Mouse (Mus musculus): ENCODE measurements around the gene Supv3l1. TPM values are rescaled to one million over a fixed set of nuclear protein-coding genes. Genes with fewer than 3 reads are reported as not detected.
"Not testable (repeated sequence)": the region's sequence is repeated elsewhere in the genome, so short reads cannot be mapped to it uniquely, and the experiment has no call there.

The Supv3l1 gene
- polyA plus RNA-seq (2014; fragmentation: Nextera tagmentation; extraction: Ambion mirVana) = 31.9 and 32.5 TPM in 2 replicates

- Histone ChIP-seq H3K4me3 (ENCODE audit: low read depth, low read length) (peak within 1 kb of the TSS; percentile 90), H3K4me1 (ENCODE audit: control insufficient read depth, insufficient read depth, low read length) (peaks cover 12% of the 10 kb centered on the region), H3K36me3 (ENCODE audit: control insufficient read depth, insufficient read depth, low read length) (peaks cover 7% of the 10 kb centered on the region), H3K4me2 (peak within 1 kb of the TSS; percentile 58), H3K9ac (ENCODE audit: low read depth, low read length) (peak within 1 kb of the TSS; percentile 95), H3K9me3 (replicated peaks; ENCODE audit: control insufficient read depth, low read length) (no peaks in the 10 kb centered on the region), H3K27me3 (ENCODE audit: control insufficient read depth, insufficient read depth, low read length) (no peaks in the 10 kb centered on the region), H3K27ac (ENCODE audit: low read depth, low read length) (peak within 1 kb of the TSS; percentile 81)
- WGBS (ENCODE audit: insufficient replicate concordance) = under 1% methylated on average over 73 of the region's 73 CpGs
- ATAC-seq (replicated peaks; ENCODE audit: insufficient number of reproducible peaks, low FRiP score, low TSS enrichment) = peak; percentile 82
Measured at GRCm38 (mm10) chr10:62449364-62450279, at the start of gene Supv3l1, which contains the start of gene 4930507D05Rik. Gene Supv3l1 (minus strand): TSS chr10:62449738. Gene 4930507D05Rik (plus strand): TSS chr10:62449489.

GRCm38 (mm10) chr10:62491681-62492080, 42.1 kb upstream of the Supv3l1 start:
- WGBS (ENCODE audit: insufficient replicate concordance) = 79% methylated on average over 3 of the region's 3 CpGs
- not testable (repeated sequence) for H3K27me3 ChIP-seq (ENCODE audit: control insufficient read depth, insufficient read depth, low read length); H3K9me3 ChIP-seq (replicated peaks; ENCODE audit: control insufficient read depth, low read length); H3K4me2 ChIP-seq; H3K4me1 ChIP-seq (ENCODE audit: control insufficient read depth, insufficient read depth, low read length); H3K4me3 ChIP-seq (ENCODE audit: low read depth, low read length); ATAC-seq (replicated peaks; ENCODE audit: insufficient number of reproducible peaks, low FRiP score, low TSS enrichment); H3K9ac ChIP-seq (ENCODE audit: low read depth, low read length); H3K27ac ChIP-seq (ENCODE audit: low read depth, low read length); H3K36me3 ChIP-seq (ENCODE audit: control insufficient read depth, insufficient read depth, low read length)

GRCm38 (mm10) chr10:62488266-62488665, 38.7 kb upstream of the Supv3l1 start:
- Histone ChIP-seq H3K36me3 (ENCODE audit: control insufficient read depth, insufficient read depth, low read length) (no peaks in the 10 kb centered on the region), H3K9ac (ENCODE audit: low read depth, low read length) (no peak overlapping the region), H3K27me3 (ENCODE audit: control insufficient read depth, insufficient read depth, low read length) (no peaks in the 10 kb centered on the region), H3K9me3 (replicated peaks; ENCODE audit: control insufficient read depth, low read length) (no peaks in the 10 kb centered on the region), H3K27ac (ENCODE audit: low read depth, low read length) (no peak overlapping the region), H3K4me2 (no peak overlapping the region), H3K4me1 (ENCODE audit: control insufficient read depth, insufficient read depth, low read length) (0 out of 2 replicates have a peak, but pooled peaks cover 6% of the 10 kb centered on the region), H3K4me3 (ENCODE audit: low read depth, low read length) (no peak overlapping the region)
- 22% methylated on average over 1 of the region's 1 CpGs for WGBS (ENCODE audit: insufficient replicate concordance)
- ATAC-seq (replicated peaks; ENCODE audit: insufficient number of reproducible peaks, low FRiP score, low TSS enrichment) = no peak

- Histone ChIP-seq H3K27me3 (ENCODE audit: control insufficient read depth, insufficient read depth, low read length) (no peaks in the 10 kb centered on the region), H3K36me3 (ENCODE audit: control insufficient read depth, insufficient read depth, low read length) (no peaks in the 10 kb centered on the region), H3K4me1 (ENCODE audit: control insufficient read depth, insufficient read depth, low read length) (0 out of 2 replicates have a peak, but pooled peaks cover 6% of the 10 kb centered on the region), H3K4me3 (ENCODE audit: low read depth, low read length) (peak within 1 kb of the TSS; percentile 92), H3K9ac (ENCODE audit: low read depth, low read length) (peak within 1 kb of the TSS; percentile 91), H3K4me2 (peak within 1 kb of the TSS; percentile 79), H3K27ac (ENCODE audit: low read depth, low read length) (peak within 1 kb of the TSS; percentile 79), H3K9me3 (replicated peaks; ENCODE audit: control insufficient read depth, low read length) (no peaks in the 10 kb centered on the region)
- ATAC-seq (replicated peaks; ENCODE audit: insufficient number of reproducible peaks, low FRiP score, low TSS enrichment) = peak; percentile 88
- WGBS (ENCODE audit: insufficient replicate concordance) = under 1% methylated on average over 50 of the region's 59 CpGs
Measured at GRCm38 (mm10) chr10:62486618-62487415, 37.3 kb upstream of the Supv3l1 start, which contains the start of gene Vps26a. Gene Vps26a (minus strand): TSS chr10:62486805.

- Histone ChIP-seq H3K27ac (ENCODE audit: low read depth, low read length) (peak overlapping the region; percentile 79), H3K9me3 (replicated peaks; ENCODE audit: control insufficient read depth, low read length) (no peaks in the 10 kb centered on the region), H3K36me3 (ENCODE audit: control insufficient read depth, insufficient read depth, low read length) (no peaks in the 10 kb centered on the region), H3K9ac (ENCODE audit: low read depth, low read length) (peak overlapping the region; percentile 91), H3K4me1 (ENCODE audit: control insufficient read depth, insufficient read depth, low read length) (0 out of 2 replicates have a peak, but pooled peaks cover 6% of the 10 kb centered on the region), H3K4me3 (ENCODE audit: low read depth, low read length) (peak overlapping the region; percentile 92), H3K4me2 (peak overlapping the region; percentile 79), H3K27me3 (ENCODE audit: control insufficient read depth, insufficient read depth, low read length) (no peaks in the 10 kb centered on the region)
- ATAC-seq (replicated peaks; ENCODE audit: insufficient number of reproducible peaks, low FRiP score, low TSS enrichment) = peak; percentile 66
- WGBS (ENCODE audit: insufficient replicate concordance) = 0% methylated on average over 35 of the region's 48 CpGs
Measured at GRCm38 (mm10) chr10:62485878-62486582, 36.5 kb upstream of the Supv3l1 start.

GRCm38 (mm10) chr10:62481108-62481852, 31.7 kb upstream of the Supv3l1 start:
- Histone ChIP-seq H3K4me3 (ENCODE audit: low read depth, low read length) (no peak overlapping the region), H3K4me1 (ENCODE audit: control insufficient read depth, insufficient read depth, low read length) (0 out of 2 replicates have a peak, but pooled peaks cover 3% of the 10 kb centered on the region), H3K9me3 (replicated peaks; ENCODE audit: control insufficient read depth, low read length) (no peaks in the 10 kb centered on the region), H3K9ac (ENCODE audit: low read depth, low read length) (no peak overlapping the region), H3K27me3 (ENCODE audit: control insufficient read depth, insufficient read depth, low read length) (no peaks in the 10 kb centered on the region), H3K36me3 (ENCODE audit: control insufficient read depth, insufficient read depth, low read length) (no peaks in the 10 kb centered on the region), H3K4me2 (no peak overlapping the region), H3K27ac (ENCODE audit: low read depth, low read length) (no peak overlapping the region)
- 75% methylated on average over 7 of the region's 7 CpGs for WGBS (ENCODE audit: insufficient replicate concordance)
- no peak for ATAC-seq (replicated peaks; ENCODE audit: insufficient number of reproducible peaks, low FRiP score, low TSS enrichment)

GRCm38 (mm10) chr10:62476980-62477379, 27.4 kb upstream of the Supv3l1 start:
- H3K4me1 ChIP-seq (ENCODE audit: control insufficient read depth, insufficient read depth, low read length) = no peaks in the 10 kb centered on the region
- H3K9me3 ChIP-seq (replicated peaks; ENCODE audit: control insufficient read depth, low read length) = no peaks in the 10 kb centered on the region
- H3K27ac ChIP-seq (ENCODE audit: low read depth, low read length) = no peak overlapping the region
- H3K36me3 ChIP-seq (ENCODE audit: control insufficient read depth, insufficient read depth, low read length) = no peaks in the 10 kb centered on the region
- no peaks in the 10 kb centered on the region for H3K27me3 ChIP-seq (ENCODE audit: control insufficient read depth, insufficient read depth, low read length)
- WGBS (ENCODE audit: insufficient replicate concordance) = 71% methylated on average over 2 of the region's 2 CpGs
- no peak overlapping the region for H3K9ac ChIP-seq (ENCODE audit: low read depth, low read length)
- no peak overlapping the region for H3K4me2 ChIP-seq
- no peak overlapping the region for H3K4me3 ChIP-seq (ENCODE audit: low read depth, low read length)
- ATAC-seq (replicated peaks; ENCODE audit: insufficient number of reproducible peaks, low FRiP score, low TSS enrichment) = no peak
